Mouse (Mus musculus) MEL (cell line): ENCODE results near the gene Apbb1ip. TPM values are rescaled to one million over a fixed set of nuclear protein-coding genes. Genes with fewer than 3 reads are reported as not detected.
A peak's percentile ranks its signal among the peaks of the same experiment; 100 is the strongest.

ENCODE experiments used
- DNase-seq: peaks from one replicate; pipeline ENCODE4 v3.0.0; 2011; ENCODE audit warnings: low read depth, low spot score
- H3K27ac ChIP-seq: 2 replicates; pipeline ENCODE4 v1.5.1; 2012; ENCODE audit warnings: low read depth, mild to moderate bottlenecking, control low read depth, low read length, moderate library complexity; ENCODE audit not compliant: control insufficient read depth
- H3K27me3 ChIP-seq, 2 experiments: fragments of 150-350 bp in 1 of 2; sonication (generic) in 1 of 2; 2 replicates each; pipeline ENCODE4 v1.6.1; 2012; ENCODE audit warnings: low read length in 2 of 2, mild to moderate bottlenecking in 2 of 2, improper control_type of control experiment in 1 of 2, moderate library complexity in 1 of 2; ENCODE audit not compliant: insufficient read depth in 2 of 2, control insufficient read depth in 1 of 2
- H3K36me3 ChIP-seq, 2 experiments: 2 replicates each; pipeline ENCODE4 v1.6.1; 2012 to 2014; ENCODE audit warnings: low read length in 2 of 2, improper control_type of control experiment in 1 of 2, inconsistent platforms in 1 of 2, mild to moderate bottlenecking in 1 of 2; ENCODE audit not compliant: insufficient read depth in 2 of 2, control insufficient read depth in 1 of 2
- H3K4me1 ChIP-seq, 2 experiments: fragments of 150-350 bp in 1 of 2; sonication (generic) in 1 of 2; 2 replicates each; pipeline ENCODE4 v1.6.1; 2012; ENCODE audit warnings: low read length in 2 of 2, improper control_type of control experiment in 1 of 2, mild to moderate bottlenecking in 1 of 2; ENCODE audit not compliant: insufficient read depth in 2 of 2, control insufficient read depth in 1 of 2
- H3K4me3 ChIP-seq, 2 experiments: fragments of 150-350 bp in 1 of 2; sonication (generic) in 1 of 2; 2 replicates each; pipeline ENCODE4 v1.5.1; 2012; ENCODE audit warnings: low read depth in 2 of 2, low read length in 2 of 2, mild to moderate bottlenecking in 2 of 2, moderate library complexity in 2 of 2, control low read depth in 1 of 2, improper control_type of control experiment in 1 of 2; ENCODE audit not compliant: control insufficient read depth in 1 of 2, insufficient read depth in 1 of 2
- H3K79me2 ChIP-seq: 2 replicates; pipeline ENCODE4 v1.6.1; 2012; ENCODE audit warnings: mild to moderate bottlenecking, low read length, moderate library complexity; ENCODE audit not compliant: control insufficient read depth, poor library complexity, insufficient read depth
- H3K9ac ChIP-seq: 2 replicates; pipeline ENCODE4 v1.6.1; 2012; ENCODE audit warnings: low read depth, mild to moderate bottlenecking, control low read depth, low read length, moderate library complexity; ENCODE audit not compliant: control insufficient read depth, poor library complexity, severe bottlenecking
- H3K9me3 ChIP-seq: fragments of 150-350 bp; sonication (generic); replicated peaks from 2 replicates; pipeline ENCODE4 v1.6.1; 2012; ENCODE audit warnings: mild to moderate bottlenecking, low read length, improper control_type of control experiment, moderate library complexity; ENCODE audit not compliant: insufficient read depth
- BHLHE40 ChIP-seq: IDR thresholded peaks from 2 replicates; pipeline ENCODE4 v1.6.1; 2012; ENCODE audit warnings: low read depth, mild to moderate bottlenecking, inconsistent platforms, low read length, improper control_type of control experiment, borderline replicate concordance
- CHD2 ChIP-seq: IDR thresholded peaks from 2 replicates; pipeline ENCODE4 v1.6.1; 2011; ENCODE audit warnings: low read length, improper control_type of control experiment
- EP300 ChIP-seq, 2 experiments: IDR thresholded peaks; 2 replicates each; pipeline ENCODE4 v1.6.1; 2011; ENCODE audit warnings: improper control_type of control experiment in 2 of 2, low read length in 2 of 2, low read depth in 1 of 2, mild to moderate bottlenecking in 1 of 2
- ETS1 ChIP-seq: IDR thresholded peaks from 2 replicates; pipeline ENCODE4 v1.6.1; 2012; ENCODE audit warnings: low read depth, mild to moderate bottlenecking, inconsistent platforms, low read length, improper control_type of control experiment, moderate library complexity
- MAX ChIP-seq: IDR thresholded peaks from 2 replicates; pipeline ENCODE4 v1.6.1; 2011; ENCODE audit warnings: low read length, improper control_type of control experiment
- POLR2A ChIP-seq, 2 experiments: IDR thresholded peaks; 2 replicates each; pipeline ENCODE4 v1.6.1; 2011 to 2012; ENCODE audit warnings: low read length in 2 of 2, mild to moderate bottlenecking in 2 of 2, control low read depth in 1 of 2, improper control_type of control experiment in 1 of 2, low read depth in 1 of 2, moderate library complexity in 1 of 2; ENCODE audit not compliant: control insufficient read depth in 1 of 2, insufficient read depth in 1 of 2, poor library complexity in 1 of 2
- ZC3H11A ChIP-seq: IDR thresholded peaks from 2 replicates; pipeline ENCODE4 v1.6.1; 2012; ENCODE audit warnings: low read depth, mild to moderate bottlenecking, inconsistent platforms, low read length, improper control_type of control experiment
- ZNF384 ChIP-seq: IDR thresholded peaks from 2 replicates; pipeline ENCODE4 v1.6.1; 2012; ENCODE audit warnings: low read depth, mild to moderate bottlenecking, inconsistent platforms, low read length, improper control_type of control experiment
- polyA plus RNA-seq, 2 experiments: library from polyadenylated mRNA; stranded (reverse) in 1 of 2; unstranded in 1 of 2; fragments of >175 nt in 1 of 2; fragments of >200 nt in 1 of 2; gene quantifications; 2 replicates each; pipeline versions ENCODE4 v1.2.1 to v1.2.4; 2012; ENCODE audit warnings: low replicate concordance in 2 of 2, low read depth in 1 of 2; ENCODE audit not compliant: insufficient read length in 2 of 2, insufficient read depth in 1 of 2, missing spikeins in 1 of 2
- total RNA-seq: library from RNA; depleted of rRNA; stranded (reverse); fragments of 300-350 nt; gene quantifications from 2 replicates; pipeline ENCODE4 v1.2.3, GENCODE M21; 2012

Gene Apbb1ip
- total and polyA plus RNA-seq, 3 experiments = 7.4 to 60.7 TPM; not detected in 1

DNA sequence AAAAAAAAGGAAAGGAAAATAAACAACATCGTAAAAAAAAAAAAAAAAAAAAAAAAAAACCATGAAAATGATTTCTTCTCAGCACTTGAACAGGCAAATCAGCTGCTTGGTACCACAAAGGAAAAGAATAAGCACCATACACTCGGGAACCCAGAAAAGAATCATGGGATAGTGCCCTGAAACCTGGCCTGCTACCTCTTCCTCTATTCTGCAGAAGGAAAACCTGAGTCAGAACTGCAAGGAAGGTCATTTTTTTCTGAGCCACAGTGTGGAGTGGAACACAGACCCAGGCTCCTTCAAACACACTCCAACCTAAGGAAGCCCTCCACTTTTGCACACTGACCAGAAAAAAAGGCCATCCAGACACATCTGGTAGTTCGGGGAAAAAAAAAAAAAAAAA lies 24.1 kb upstream of the Apbb1ip start:
- no peaks in the 10 kb centered on the region for H3K9me3 ChIP-seq
- no peak overlapping the region for H3K9ac ChIP-seq
- peaks cover 0 to 32% of the 10 kb centered on the region in 2 experiments; a peak in 2 of 4 replicates for H3K36me3 ChIP-seq
- H3K27ac ChIP-seq = no peak overlapping the region
- no peaks in the 10 kb centered on the region for H3K79me2 ChIP-seq
- DNase-seq = no peak
- no peak for TF ChIP-seq POLR2A (IDR thresholded peaks at IDR 0.05; ENCODE audit: control insufficient read depth in 1 of 2, insufficient read depth in 1 of 2, low read depth in 1 of 2, low read length in 2 of 2, poor library complexity in 1 of 2)
- peak; percentile 37; the same call in 1 of the 2 replicates for TF ChIP-seq ZNF384
- no peak for TF ChIP-seq BHLHE40
- TF ChIP-seq EP300 (IDR thresholded peaks at IDR 0.05; ENCODE audit: low read depth in 1 of 2, low read length in 2 of 2) = no peak
- no peak overlapping the region for H3K4me3 ChIP-seq
- H3K27me3 ChIP-seq = no peaks in the 10 kb centered on the region
- H3K4me1 ChIP-seq = peaks cover 7 to 9% of the 10 kb centered on the region in 2 experiments; a peak in 3 of 4 replicates

DNA sequence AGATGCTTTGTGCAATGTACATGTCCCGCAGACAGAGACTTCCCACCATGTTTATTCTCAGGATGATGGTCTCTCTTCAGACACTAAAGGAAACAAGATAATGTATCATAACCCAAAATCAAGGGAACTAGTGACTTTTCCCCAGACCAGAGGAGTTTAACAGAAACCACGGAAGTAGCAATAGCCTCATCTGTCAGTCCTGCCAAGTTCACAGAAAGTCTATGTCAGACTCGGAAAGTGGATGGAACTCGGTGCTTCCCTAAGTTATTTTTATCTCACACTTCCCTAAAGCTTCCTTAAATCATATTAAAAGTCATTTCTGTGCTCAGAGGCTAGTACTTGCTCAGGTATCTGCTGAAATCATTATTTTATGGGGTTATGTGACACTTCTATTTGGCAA lies 21.4 kb upstream of the Apbb1ip start:
- H3K9me3 ChIP-seq = no peaks in the 10 kb centered on the region
- TF ChIP-seq ZC3H11A (no peak), EP300 (IDR thresholded peaks at IDR 0.05; ENCODE audit: low read depth in 1 of 2, low read length in 2 of 2) (peak; percentile 9 to 18; a peak in 1 of 4 replicates)

DNA sequence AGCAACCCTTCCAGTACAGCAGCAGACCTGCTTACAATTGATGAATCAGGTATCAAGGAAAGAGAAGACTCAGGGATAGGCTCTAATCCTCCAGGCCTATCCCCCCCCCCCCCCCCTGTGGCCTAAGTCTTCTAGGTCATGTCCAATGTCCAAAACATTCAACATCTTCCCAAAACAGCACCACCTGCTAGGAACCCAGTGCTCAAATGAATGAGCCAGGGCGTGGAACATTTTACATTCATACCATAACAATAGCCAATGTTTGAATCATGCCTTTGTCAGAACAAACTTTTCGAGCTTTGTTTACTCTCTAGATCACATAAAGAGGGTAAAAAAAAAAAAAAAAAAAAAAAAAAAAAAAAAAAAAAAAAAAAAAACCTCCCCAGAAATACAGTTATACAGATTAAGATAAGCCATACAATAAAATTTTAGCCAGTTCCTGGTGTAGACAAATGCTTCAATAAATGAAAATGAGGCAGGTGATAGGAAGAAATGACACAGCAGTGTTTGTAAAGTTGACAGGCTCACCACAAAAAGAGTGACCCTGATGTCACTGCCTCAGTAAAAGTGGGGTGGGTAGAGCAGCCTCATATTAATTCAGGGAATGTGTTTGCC lies 20.3 kb upstream of the Apbb1ip start:
- Histone ChIP-seq H3K79me2 (no peaks in the 10 kb centered on the region), H3K9ac (no peak overlapping the region), H3K36me3 (peaks cover 0 to 16% of the 10 kb centered on the region in 2 experiments; a peak in 2 of 4 replicates), H3K4me3 (no peak overlapping the region)
- TF ChIP-seq ZNF384 (peak; percentile 95), ETS1 (0 out of 2 replicates have a peak, but pooled peaks have one; percentile 12), CHD2 (no peak), MAX (no peak)
- TF ChIP-seq, all 39 proteins: peak for 2
- Histone ChIP-seq H3K9me3 (no peaks in the 10 kb centered on the region), H3K27me3 (no peaks in the 10 kb centered on the region), H3K4me1 (peaks cover 4 to 13% of the 10 kb centered on the region in 2 experiments; a peak in 3 of 4 replicates), H3K27ac (peak overlapping the region; percentile 37; the same call in 1 of the 2 replicates)
- peak; percentile 36 for DNase-seq

More for the DNA sequence above, 21.4 kb upstream of the Apbb1ip start:
- peaks cover 0 to 21% of the 10 kb centered on the region in 2 experiments; a peak in 2 of 4 replicates for H3K36me3 ChIP-seq
- H3K79me2 ChIP-seq = no peaks in the 10 kb centered on the region
- H3K9ac ChIP-seq = no peak overlapping the region
- peak; percentile 32 for DNase-seq
- no peak overlapping the region for H3K4me3 ChIP-seq
- peaks cover 7 to 13% of the 10 kb centered on the region in 2 experiments; a peak in 3 of 4 replicates for H3K4me1 ChIP-seq
- H3K27me3 ChIP-seq = no peaks in the 10 kb centered on the region
- H3K27ac ChIP-seq = no peak overlapping the region
